Mouse (Mus musculus): ENCODE data around the gene Rgs19. TPM values are rescaled to one million over a fixed set of nuclear protein-coding genes. Genes with fewer than 3 reads are reported as not detected.
A peak's percentile ranks its signal among the peaks of the same experiment; 100 is the strongest.

Rgs19 gene
- total RNA-seq, 2 experiments from 2014 or later = 39.0 to 49.4 TPM

GRCm38 (mm10) chr2:181684713-181685112 is 9.1 kb downstream of the Rgs19 start:
- no peak for DNase-seq
- intact Hi-C loops (cut with DNase I) = no loop called here

- intact Hi-C loops (cut with DNase I) = no loop called here
- DNase-seq = no peak
These were observed 10.4 kb downstream of the Rgs19 start for GRCm38 (mm10) chr2:181683381-181683780.

- no peak for DNase-seq
- intact Hi-C loops (cut with DNase I) = no loop called here
These were observed 11.8 kb downstream of the Rgs19 start for GRCm38 (mm10) chr2:181681978-181682377.

DNA sequence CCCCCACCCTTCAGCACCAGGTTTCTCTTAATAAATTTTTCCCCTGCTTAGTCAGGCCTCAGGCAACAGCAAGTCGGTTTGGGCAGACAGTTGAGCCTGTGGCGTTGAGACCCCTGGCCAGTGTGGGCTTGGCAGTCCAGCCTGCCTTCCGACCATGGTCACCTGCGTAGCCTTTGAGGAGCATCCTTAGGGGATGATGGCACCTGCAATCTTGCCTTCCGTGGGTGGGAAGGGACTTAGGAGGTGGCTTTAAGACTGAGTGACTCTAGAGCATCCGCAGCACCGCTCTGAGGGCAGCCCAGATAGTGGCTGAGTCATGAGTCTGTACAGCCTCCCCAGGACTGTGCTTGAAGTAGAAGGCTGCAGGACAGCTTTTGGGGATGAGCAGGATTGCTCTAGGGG is 13.1 kb downstream of the Rgs19 start:
- intact Hi-C loops (cut with DNase I) = no loop called here
- no peak for DNase-seq

DNA sequence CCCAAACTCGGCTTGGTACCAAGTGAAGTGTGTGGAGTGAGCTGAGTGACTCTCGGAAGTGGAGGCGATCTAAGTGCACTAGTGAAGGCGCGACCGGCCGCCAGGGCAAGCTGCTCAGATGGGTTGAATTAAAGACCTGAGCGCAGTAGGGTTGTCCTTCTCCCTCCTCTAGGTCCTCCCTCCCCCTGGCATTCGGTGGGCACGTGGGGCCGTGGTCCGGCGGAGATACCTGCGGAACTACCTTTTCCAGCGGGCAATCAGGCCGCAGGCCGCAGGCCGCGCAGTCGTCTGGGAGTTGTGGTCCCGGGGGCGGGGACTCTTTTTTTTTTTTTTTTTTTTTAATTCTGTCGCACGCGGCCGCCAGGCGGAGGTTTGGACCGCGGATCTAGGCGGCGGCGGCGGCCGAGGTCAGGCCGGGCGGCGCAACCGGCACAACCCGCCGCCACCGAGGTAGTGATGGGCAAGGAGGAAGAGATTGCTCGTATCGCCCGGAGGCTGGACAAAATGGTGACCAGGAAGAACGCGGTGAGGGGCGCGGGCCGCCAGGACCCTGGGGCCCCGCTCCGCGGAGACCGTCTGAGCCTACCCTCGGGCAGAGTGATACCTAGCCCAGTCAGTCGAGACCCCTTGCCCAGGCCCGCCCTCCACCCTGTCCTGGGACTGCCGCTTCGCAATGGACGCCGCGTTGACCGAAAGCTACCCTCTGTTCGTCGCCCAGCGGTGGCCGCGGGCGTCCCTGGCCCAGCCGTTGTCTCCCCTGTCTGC is 13.6 kb downstream of the Rgs19 start, which contains the start of gene Tcea2:
Tcea2 (plus strand) TSS at position 360 of the 765 bp plus-strand sequence.
- intact Hi-C loops (cut with DNase I) = no loop called here

GRCm38 (mm10) chr2:181678780-181679179 is 15.0 kb downstream of the Rgs19 start:
- intact Hi-C loops (cut with DNase I) = no loop called here
- DNase-seq = peak; percentile 76

More for the DNA sequence above, 13.6 kb downstream of the Rgs19 start, which contains the start of gene Tcea2:
- DNase-seq = peak; percentile 74

GRCm38 (mm10) chr2:181677755-181678098 is 16.1 kb downstream of the Rgs19 start:
- intact Hi-C loops (cut with DNase I) = no loop called here
- no peak for DNase-seq

GRCm38 (mm10) chr2:181677096-181677754 is 16.6 kb downstream of the Rgs19 start:
- intact Hi-C loops (cut with DNase I) = no loop called here
- no peak for DNase-seq

DNA sequence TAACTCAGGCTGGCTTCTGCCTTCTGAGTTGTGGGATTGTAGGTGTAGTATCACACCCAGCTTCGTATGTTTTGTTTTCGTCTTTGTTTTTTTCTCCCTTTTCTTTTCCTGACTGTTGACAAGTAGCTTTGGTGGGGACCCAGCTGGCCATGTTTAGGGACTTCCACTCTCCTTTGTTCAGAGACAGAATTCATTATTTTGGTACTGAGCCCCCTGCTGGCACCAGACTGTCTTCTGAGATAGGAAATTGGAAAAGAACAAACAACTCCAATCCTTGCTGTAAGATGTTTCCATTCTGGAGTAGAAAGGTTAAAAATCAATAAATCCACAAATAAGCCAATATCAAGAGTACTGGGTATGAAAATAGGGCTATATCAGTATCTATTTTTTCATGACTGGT is 17.4 kb downstream of the Rgs19 start:
- intact Hi-C loops (cut with DNase I) = no loop called here
- DNase-seq = peak; percentile 62

GRCm38 (mm10) chr2:181675454-181675853 is 18.3 kb downstream of the Rgs19 start:
- intact Hi-C loops (cut with DNase I) = no loop called here
- DNase-seq = peak; percentile 68

DNA sequence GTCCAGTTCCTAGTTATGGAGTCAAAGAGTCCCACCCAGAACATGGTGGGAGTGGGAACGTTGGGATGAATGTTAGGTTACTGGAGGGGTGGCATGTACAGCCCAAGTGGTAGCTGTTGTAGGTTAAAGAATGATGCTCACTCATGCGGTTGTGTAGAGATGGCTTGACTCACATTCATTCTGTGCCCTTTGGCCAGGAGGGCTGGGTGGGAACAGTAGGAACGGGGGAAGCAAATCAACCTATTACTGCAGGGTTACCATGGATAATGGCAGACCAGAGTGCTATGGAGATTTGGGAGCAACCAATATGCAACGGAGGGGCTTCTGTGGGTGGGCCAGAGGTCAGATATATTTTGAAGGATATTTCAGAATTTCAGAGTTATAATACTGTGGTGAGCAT is 18.8 kb downstream of the Rgs19 start:
- DNase-seq = no peak
- intact Hi-C loops (cut with DNase I) = no loop called here

DNA sequence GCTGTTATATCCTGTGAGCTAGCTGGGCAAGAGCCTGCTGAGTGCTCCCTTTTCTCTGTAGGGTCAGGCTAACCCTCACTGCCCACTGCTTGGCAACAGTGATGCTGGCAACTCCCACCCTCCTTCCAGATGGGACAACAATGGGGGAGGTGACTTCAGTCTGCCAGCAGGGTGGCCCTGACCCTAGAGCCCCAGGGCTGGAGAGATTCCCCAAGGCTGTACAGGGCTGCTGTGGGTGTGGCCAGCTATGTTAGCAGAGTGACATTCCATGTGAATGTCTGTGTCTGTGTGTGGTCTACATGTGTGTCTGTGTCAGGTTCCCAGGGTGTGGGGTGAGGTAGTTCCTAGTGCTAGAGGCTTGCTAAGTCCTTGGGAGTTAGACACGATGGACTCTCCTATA is 20.3 kb downstream of the Rgs19 start:
- DNase-seq = peak; percentile 60
- intact Hi-C loops (cut with DNase I) = no loop called here

- DNase-seq = no peak
- intact Hi-C loops (cut with DNase I) = no loop called here
These were observed 21.8 kb downstream of the Rgs19 start for GRCm38 (mm10) chr2:181671984-181672383.

DNA sequence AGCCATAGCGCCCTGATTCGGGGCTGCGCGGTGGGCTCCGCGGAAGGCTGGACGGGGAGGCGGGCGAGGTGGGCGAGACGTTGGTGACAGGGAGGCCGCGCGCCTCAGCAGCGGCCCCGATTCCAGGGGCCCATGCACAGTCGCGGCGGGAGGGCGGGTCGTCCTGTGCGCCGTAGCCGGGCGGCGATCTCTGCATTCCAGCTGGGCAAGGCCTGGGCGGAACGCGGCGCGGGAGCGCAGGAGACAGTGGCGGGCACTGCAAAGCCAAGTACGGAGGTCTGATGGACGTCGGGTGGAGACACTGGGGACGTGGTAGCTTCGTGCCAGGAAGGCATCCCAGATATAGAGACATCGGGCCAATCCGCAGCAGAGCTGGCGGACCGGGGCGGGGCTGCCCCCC is 22.5 kb downstream of the Rgs19 start, which contains the start of gene Sox18:
Sox18 (minus strand) TSS at position 315 of the 400 bp plus-strand sequence.
- DNase-seq = peak; percentile 46
- intact Hi-C loops (cut with DNase I) = no loop called here

DNA sequence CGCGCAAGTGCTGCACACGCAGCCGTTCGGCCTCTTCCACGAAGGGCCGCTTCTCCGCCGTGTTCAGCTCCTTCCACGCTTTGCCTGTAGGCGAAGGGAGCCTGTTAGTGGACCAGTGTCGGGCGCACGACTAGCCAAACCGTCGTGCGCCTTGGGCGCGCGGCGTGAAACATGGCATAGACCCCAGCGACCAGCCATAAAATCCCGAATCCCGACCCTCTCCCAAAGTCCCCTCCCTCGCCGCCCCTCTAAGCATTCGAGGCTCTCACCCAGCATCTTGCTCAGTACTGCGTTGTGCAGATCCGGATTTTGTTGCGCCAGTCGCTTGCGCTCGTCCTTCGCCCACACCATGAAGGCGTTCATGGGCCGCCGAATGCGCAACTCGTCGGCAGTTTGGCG is 22.9 kb downstream of the Rgs19 start:
- intact Hi-C loops (cut with DNase I) = no loop called here
- no peak for DNase-seq

GRCm38 (mm10) chr2:181670285-181670912 is 23.4 kb downstream of the Rgs19 start:
- no peak for DNase-seq
- intact Hi-C loops (cut with DNase I) = no loop called here

- DNase-seq = no peak
- intact Hi-C loops (cut with DNase I) = no loop called here
These were observed 30.5 kb downstream of the Rgs19 start for GRCm38 (mm10) chr2:181663298-181663630.

DNA sequence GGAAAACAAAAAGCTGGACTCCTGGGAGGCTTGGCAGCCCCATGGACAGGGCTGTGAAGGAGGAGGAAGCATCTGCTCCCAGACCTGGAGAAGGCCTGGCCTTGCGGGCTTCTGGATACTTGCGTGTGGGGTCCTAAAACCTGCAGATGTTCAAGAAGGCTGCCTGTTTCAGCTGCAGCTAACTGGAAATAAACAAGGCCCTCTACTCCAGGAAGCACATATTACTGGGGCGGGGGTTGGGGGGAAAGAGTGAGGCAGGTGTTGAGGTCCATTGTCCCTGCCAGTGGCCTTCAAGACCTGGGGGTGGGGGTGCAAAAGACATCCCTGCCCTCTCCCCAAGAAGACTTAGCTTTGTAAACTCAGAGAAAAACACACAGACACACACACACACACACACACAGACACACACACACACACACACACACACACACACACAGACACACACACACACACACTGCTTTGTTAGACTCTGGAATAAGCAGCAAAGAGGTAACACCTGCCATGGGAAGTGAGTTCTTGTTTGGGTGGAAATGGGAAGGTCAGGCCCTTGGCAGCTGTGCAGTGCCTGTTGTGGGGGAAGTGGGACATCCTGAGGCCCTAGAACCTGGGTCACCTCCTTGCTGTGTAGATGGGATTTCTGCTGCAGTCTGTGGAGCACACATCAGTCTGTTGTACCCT is 31.0 kb downstream of the Rgs19 start:
- intact Hi-C loops (cut with DNase I) = no loop called here
- no peak for DNase-seq

DNA sequence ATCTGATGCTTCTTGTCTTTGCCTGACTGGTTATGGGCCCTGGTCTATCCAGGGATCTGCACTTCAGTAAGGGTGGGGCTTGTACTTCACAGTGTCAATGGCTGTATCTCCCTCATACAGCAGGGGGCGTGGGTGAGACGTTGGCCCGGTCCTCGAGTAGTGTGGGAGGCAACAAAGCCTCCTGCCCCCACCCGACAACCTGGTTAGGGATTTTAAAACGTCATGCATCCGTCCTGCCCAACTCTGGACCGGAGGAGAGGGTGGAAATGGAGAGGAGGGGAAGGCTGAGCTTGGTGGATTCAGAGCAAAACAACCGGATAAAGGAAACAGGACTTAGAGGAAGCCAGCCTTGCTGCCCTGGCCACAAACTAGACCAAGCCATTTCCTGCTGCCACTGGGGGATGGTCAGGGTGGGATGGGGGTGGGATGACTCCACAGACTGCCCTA is 34.1 kb downstream of the Rgs19 start:
- intact Hi-C loops (cut with DNase I) = no loop called here
- peak; percentile 83 for DNase-seq

GRCm38 (mm10) chr2:181658930-181659555 is 34.7 kb downstream of the Rgs19 start:
- intact Hi-C loops (cut with DNase I) = no loop called here
- no peak for DNase-seq

DNA sequence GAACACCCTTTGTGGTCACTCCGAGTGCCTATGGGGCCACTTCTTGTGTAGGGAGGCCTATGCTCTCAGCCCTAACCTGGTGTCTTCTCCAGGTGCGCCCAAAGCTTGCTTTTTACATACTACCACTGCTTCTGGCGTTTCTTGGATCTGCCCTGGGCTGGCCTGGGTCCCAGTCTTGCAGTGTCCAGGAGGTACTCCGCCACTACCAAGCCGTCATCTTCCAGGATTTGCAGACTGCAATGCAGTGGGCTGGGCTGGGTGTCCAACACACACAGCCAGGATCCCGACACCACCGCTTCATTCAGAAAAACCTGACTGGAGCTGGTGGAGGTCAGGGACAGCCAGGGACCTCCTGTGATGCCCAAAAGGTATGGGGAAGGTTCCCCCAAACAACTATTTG is 35.2 kb downstream of the Rgs19 start:
- DNase-seq = no peak
- intact Hi-C loops (cut with DNase I) = no loop called here
